Mouse (Mus musculus) G1E (cell line): ENCODE measurements at regions not wholly inside any gene's neighbourhood (a gene's known extent, or its start where the extent isn't known, plus 50 kb on each side); places are given as distances from the start of the nearest gene placed in this dataset.

Experiments used
- CTCF ChIP-seq: IDR thresholded peaks from 2 replicates; pipeline ENCODE4 v1.5.1; 2012; ENCODE audit warnings: low read depth, low read length, inconsistent platforms, mixed read lengths
- GATA1 ChIP-seq: IDR thresholded peaks from 2 replicates; pipeline ENCODE4 v1.6.1; 2012; ENCODE audit warnings: borderline replicate concordance, low read length, inconsistent platforms, mixed read lengths

GRCm38 (mm10) chr1:137418388-137418787 is 458.1 kb upstream of the Nr5a2 start:
- TF ChIP-seq CTCF, result no peak
- TF ChIP-seq GATA1, result no peak
